Mouse (Mus musculus): ENCODE measurements around the gene Fam89a. TPM values are rescaled to one million over a fixed set of nuclear protein-coding genes. Genes with fewer than 3 reads are reported as not detected.

Fam89a gene
- polyA plus RNA-seq, 1 experiment = 1.7 TPM

DNA sequence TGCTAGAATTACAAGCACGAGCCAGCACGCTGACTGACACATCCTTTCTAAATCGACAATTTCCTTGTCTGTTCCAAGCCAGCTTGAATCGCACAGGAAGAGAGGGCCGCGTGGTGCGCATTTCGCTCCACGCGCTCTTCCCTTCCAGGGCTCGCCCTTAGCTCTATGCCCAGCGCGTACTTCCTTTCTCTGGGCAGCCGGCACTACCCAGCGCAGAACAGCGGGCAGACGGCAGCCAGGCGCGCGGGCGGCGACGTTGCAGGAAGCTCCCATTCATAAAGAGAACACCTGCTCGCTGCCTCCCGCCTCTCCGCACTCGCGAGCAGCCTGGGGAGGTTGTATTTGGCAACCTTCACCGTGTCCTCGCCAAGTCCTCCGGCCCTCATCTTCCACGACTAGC lies 40.6 kb upstream of the Fam89a start:
- H3K4me1 ChIP-seq (ENCODE audit: control insufficient read depth, insufficient read depth, insufficient read length, low read length) = peaks cover 12% of the 10 kb centered on the region
- no peak overlapping the region for H3K27ac ChIP-seq (ENCODE audit: insufficient read depth, low read depth, low read length)
- TF ChIP-seq POLR2A (IDR thresholded peaks at IDR 0.05; ENCODE audit: low read depth, low read length) (no peak), CTCF (IDR thresholded peaks at IDR 0.05; ENCODE audit: extremely low read depth, insufficient read length, insufficient replicate concordance, low read depth, low read length) (no peak)
- H3K4me3 ChIP-seq (ENCODE audit: low read depth, low read length) = peak overlapping the region; percentile 54; the same call in 1 of the 2 replicates
- no peaks in the 10 kb centered on the region for H3K36me3 ChIP-seq (ENCODE audit: control insufficient read depth, insufficient read depth, low read length)
- peaks cover 37% of the 10 kb centered on the region for H3K27me3 ChIP-seq (ENCODE audit: control insufficient read depth, insufficient read depth, low read length)
- WGBS = under 1% methylated on average over 32 of the region's 32 CpGs

DNA sequence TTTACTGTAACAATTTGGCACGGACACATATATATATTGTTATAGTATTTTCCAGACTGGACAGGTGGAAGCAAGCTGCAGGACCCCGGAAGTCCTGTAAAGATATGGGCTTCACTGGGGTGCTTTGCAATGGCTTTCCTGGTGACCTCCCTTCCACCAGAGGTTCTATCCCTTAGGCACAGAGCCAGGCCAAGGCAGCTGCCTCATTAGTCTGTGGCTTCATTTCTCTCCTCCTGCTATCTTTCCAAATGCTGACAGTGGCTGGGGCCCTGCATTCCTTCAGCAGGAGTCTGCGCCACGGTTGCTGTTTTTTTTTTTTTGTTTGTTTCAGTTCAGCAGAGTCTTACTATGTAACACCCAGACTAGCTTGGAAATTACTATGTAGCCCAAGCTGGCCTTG lies 40.1 kb upstream of the Fam89a start:
- Histone ChIP-seq H3K27me3 (ENCODE audit: control insufficient read depth, insufficient read depth, low read length) (peaks cover 37% of the 10 kb centered on the region), H3K36me3 (ENCODE audit: control insufficient read depth, insufficient read depth, low read length) (no peaks in the 10 kb centered on the region), H3K27ac (ENCODE audit: insufficient read depth, low read depth, low read length) (no peak overlapping the region), H3K4me1 (ENCODE audit: control insufficient read depth, insufficient read depth, insufficient read length, low read length) (peaks cover 12% of the 10 kb centered on the region), H3K4me3 (ENCODE audit: low read depth, low read length) (no peak overlapping the region)
- WGBS = 46% methylated on average over 4 of the region's 4 CpGs
- TF ChIP-seq POLR2A (IDR thresholded peaks at IDR 0.05; ENCODE audit: low read depth, low read length) (no peak), CTCF (IDR thresholded peaks at IDR 0.05; ENCODE audit: extremely low read depth, insufficient read length, insufficient replicate concordance, low read depth, low read length) (no peak)

DNA sequence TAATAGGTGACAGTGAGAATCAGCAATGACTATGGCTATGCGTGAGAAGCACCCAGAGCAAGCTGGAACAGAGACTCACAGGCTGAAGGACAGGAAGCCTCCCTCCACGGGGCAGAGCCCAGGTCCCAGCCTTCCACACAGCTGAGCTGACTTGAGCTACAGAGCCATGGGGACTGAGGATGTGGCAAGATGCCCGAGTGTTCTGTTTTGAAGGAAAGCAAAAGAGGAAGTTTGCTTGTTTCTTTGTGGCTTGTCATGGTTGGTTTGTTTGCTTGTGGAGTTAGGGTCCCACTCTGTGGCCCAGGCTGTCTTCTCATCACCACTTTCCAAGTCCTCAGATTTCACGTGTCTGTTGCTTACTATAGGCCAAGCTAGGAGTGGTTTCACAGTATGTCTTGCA lies 39.0 kb upstream of the Fam89a start:
- H3K27me3 ChIP-seq (ENCODE audit: control insufficient read depth, insufficient read depth, low read length) = peaks cover 34% of the 10 kb centered on the region
- 63% methylated on average over 4 of the region's 4 CpGs for WGBS
- H3K4me3 ChIP-seq (ENCODE audit: low read depth, low read length) = no peak overlapping the region
- no peak overlapping the region for H3K27ac ChIP-seq (ENCODE audit: insufficient read depth, low read depth, low read length)
- no peak for TF ChIP-seq POLR2A (IDR thresholded peaks at IDR 0.05; ENCODE audit: low read depth, low read length)
- TF ChIP-seq CTCF (IDR thresholded peaks at IDR 0.05; ENCODE audit: extremely low read depth, insufficient read length, insufficient replicate concordance, low read depth, low read length) = no peak
- peaks cover 12% of the 10 kb centered on the region for H3K4me1 ChIP-seq (ENCODE audit: control insufficient read depth, insufficient read depth, insufficient read length, low read length)
- H3K36me3 ChIP-seq (ENCODE audit: control insufficient read depth, insufficient read depth, low read length) = no peaks in the 10 kb centered on the region

DNA sequence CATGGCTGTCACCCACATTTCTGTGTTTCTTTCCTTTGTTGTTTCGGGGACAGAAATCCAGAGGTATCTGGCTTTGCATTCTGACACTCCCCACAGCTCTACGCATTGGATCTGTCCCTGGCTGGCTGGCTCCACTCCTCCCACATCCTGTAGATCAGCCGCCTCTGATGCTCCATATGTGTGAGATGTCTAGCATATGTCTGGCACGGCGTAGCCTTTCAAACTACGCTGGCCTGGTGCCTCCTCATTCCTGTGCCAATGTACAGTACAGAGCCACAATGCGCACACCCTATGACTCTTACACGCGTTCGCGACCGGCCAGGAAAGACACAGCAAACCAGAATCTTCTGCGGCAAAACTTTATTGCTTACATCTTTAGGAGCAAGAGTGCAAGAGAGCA lies 33.0 kb upstream of the Fam89a start:
- WGBS = 88% methylated on average over 13 of the region's 13 CpGs
- Histone ChIP-seq H3K27me3 (ENCODE audit: control insufficient read depth, insufficient read depth, low read length) (no peaks in the 10 kb centered on the region), H3K36me3 (ENCODE audit: control insufficient read depth, insufficient read depth, low read length) (no peaks in the 10 kb centered on the region), H3K27ac (ENCODE audit: insufficient read depth, low read depth, low read length) (no peak overlapping the region), H3K4me1 (ENCODE audit: control insufficient read depth, insufficient read depth, insufficient read length, low read length) (no peaks in the 10 kb centered on the region), H3K4me3 (ENCODE audit: low read depth, low read length) (no peak overlapping the region)
- TF ChIP-seq CTCF (IDR thresholded peaks at IDR 0.05; ENCODE audit: extremely low read depth, insufficient read length, insufficient replicate concordance, low read depth, low read length) (no peak), POLR2A (IDR thresholded peaks at IDR 0.05; ENCODE audit: low read depth, low read length) (no peak)

DNA sequence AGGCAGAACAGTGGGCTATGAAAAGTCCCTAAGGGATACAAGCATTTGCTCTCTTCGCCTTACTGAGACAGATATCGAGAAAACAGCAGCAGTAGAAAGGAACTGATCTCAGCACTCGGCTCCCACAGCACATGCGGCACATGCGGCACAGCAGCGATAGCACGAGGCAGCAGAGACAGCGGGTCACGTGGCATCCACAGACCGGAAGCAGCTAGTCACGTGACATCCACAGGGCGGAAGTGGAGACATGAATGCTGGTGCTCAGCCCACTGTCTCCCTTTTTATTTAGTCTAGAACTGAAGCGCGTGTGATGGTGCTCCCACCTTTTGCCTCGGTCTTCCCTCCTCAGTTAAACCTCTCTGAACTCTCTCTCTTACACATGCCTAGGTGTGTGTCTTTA lies 31.6 kb upstream of the Fam89a start:
- H3K36me3 ChIP-seq (ENCODE audit: control insufficient read depth, insufficient read depth, low read length) = no peaks in the 10 kb centered on the region
- no peak for TF ChIP-seq POLR2A (IDR thresholded peaks at IDR 0.05; ENCODE audit: low read depth, low read length)
- TF ChIP-seq CTCF (IDR thresholded peaks at IDR 0.05; ENCODE audit: extremely low read depth, insufficient read length, insufficient replicate concordance, low read depth, low read length) = no peak
- no peaks in the 10 kb centered on the region for H3K4me1 ChIP-seq (ENCODE audit: control insufficient read depth, insufficient read depth, insufficient read length, low read length)
- no peak overlapping the region for H3K4me3 ChIP-seq (ENCODE audit: low read depth, low read length)
- 88% methylated on average over 15 of the region's 15 CpGs for WGBS
- H3K27ac ChIP-seq (ENCODE audit: insufficient read depth, low read depth, low read length) = no peak overlapping the region
- no peaks in the 10 kb centered on the region for H3K27me3 ChIP-seq (ENCODE audit: control insufficient read depth, insufficient read depth, low read length)

GRCm38 (mm10) chr8:124782431-124782830 lies 30.8 kb upstream of the Fam89a start:
- Histone ChIP-seq H3K4me1 (ENCODE audit: control insufficient read depth, insufficient read depth, insufficient read length, low read length) (no peaks in the 10 kb centered on the region), H3K27ac (ENCODE audit: insufficient read depth, low read depth, low read length) (no peak overlapping the region), H3K27me3 (ENCODE audit: control insufficient read depth, insufficient read depth, low read length) (no peaks in the 10 kb centered on the region), H3K4me3 (ENCODE audit: low read depth, low read length) (no peak overlapping the region), H3K36me3 (ENCODE audit: control insufficient read depth, insufficient read depth, low read length) (no peaks in the 10 kb centered on the region)
- 78% methylated on average over 3 of the region's 3 CpGs for WGBS
- TF ChIP-seq POLR2A (IDR thresholded peaks at IDR 0.05; ENCODE audit: low read depth, low read length) = no peak
- no peak for TF ChIP-seq CTCF (IDR thresholded peaks at IDR 0.05; ENCODE audit: extremely low read depth, insufficient read length, insufficient replicate concordance, low read depth, low read length)

DNA sequence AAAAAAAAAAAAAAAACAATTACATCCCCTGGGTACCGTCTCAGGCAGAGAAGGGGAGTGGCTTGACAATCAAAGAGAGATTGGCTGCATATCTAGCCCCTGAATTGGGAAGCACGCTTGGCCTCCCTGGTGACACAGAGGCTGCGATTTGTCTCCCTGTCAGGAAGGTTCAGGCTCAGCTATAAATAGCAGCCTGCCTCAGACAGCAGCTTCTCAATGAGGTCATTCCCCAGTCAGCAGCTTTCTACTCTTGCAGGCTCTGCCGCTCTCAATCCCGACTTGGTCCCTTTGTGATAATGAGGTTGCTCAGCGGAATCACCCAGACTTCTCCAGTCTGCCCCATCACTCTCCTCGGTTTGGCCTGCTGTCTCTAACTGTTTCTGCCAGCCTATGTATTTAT lies 28.6 kb upstream of the Fam89a start:
- H3K36me3 ChIP-seq (ENCODE audit: control insufficient read depth, insufficient read depth, low read length) = no peaks in the 10 kb centered on the region
- WGBS = 13% methylated on average over 7 of the region's 7 CpGs
- no peak overlapping the region for H3K27ac ChIP-seq (ENCODE audit: insufficient read depth, low read depth, low read length)

More for the DNA sequence above, 28.6 kb upstream of the Fam89a start:
- Histone ChIP-seq H3K4me3 (ENCODE audit: low read depth, low read length) (no peak overlapping the region), H3K4me1 (ENCODE audit: control insufficient read depth, insufficient read depth, insufficient read length, low read length) (peaks cover 3% of the 10 kb centered on the region; the same call in 1 of the 2 replicates), H3K27me3 (ENCODE audit: control insufficient read depth, insufficient read depth, low read length) (no peaks in the 10 kb centered on the region)
- TF ChIP-seq CTCF (IDR thresholded peaks at IDR 0.05; ENCODE audit: extremely low read depth, insufficient read length, insufficient replicate concordance, low read depth, low read length) = no peak
- no peak for TF ChIP-seq POLR2A (IDR thresholded peaks at IDR 0.05; ENCODE audit: low read depth, low read length)
